Mouse (Mus musculus): ENCODE results near the gene Gemin7. TPM values are rescaled to one million over a fixed set of nuclear protein-coding genes. Genes with fewer than 3 reads are reported as not detected.

The Gemin7 gene
- total and polyA plus RNA-seq, 3 experiments, result 25.8 to 55.4 (median 51.2) TPM

DNA sequence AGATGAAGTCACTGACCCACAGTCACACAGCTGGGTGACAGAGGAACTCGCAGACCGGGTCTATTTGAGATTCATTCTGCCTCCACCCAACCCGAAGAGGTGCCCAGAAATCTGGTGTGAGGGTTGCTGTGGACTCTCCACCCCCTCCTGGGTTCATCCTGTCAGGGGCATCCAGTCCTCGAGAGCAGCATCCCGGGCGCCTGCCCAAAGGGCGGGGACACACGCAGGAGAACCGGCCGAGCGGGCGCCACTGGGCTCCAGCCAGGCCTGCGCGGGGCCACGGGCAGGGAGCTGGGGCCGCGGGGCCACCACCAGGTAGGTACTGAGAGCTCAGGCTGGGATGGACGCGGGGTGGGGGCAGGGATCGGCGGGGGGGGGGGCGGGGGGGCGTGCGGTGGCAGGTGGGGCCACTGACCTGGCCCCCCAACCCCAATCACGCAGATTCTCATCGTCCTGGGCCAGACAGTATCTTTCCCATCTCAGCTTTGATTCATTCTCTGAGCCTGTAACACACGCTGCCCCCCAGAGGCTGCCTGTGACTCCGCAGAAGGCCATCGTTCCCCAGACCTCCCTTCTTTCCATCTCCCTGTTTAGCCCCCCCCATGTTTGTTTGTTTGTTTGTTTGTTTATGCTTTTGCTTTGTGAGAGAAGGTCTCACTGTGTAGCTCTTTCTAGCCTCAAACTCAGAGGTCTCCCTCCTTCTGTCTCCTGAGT lies 59.6 kb downstream of the Gemin7 start, which contains the start of gene Nkpd1:
TSS of gene Nkpd1 (plus strand) at position 187 of the 714 bp plus-strand sequence.
- DNase-seq (ENCODE audit: low spot score) (no peak), ATAC-seq (ENCODE audit: extremely low read depth, insufficient number of reproducible peaks, low FRiP score, poor library complexity, severe bottlenecking) (no peak)
- H3K9me3 ChIP-seq (replicated peaks), result peaks cover 1% of the 10 kb centered on the region
- H3K4me1 ChIP-seq (ENCODE audit: insufficient read depth, low read depth, low read length), result peaks cover 19% of the 10 kb centered on the region
- H3K4me3 ChIP-seq (ENCODE audit: low read depth, low read length), result no peak within 1 kb of the TSS
- peaks cover 42% of the 10 kb centered on the region for H3K36me3 ChIP-seq (replicated peaks)
- TF ChIP-seq GATA2 (IDR thresholded peaks at IDR 0.05; ENCODE audit: borderline replicate concordance, low read depth, low read length) (no peak), POLR2AphosphoS5 (IDR thresholded peaks at IDR 0.05; ENCODE audit: insufficient replicate concordance, low read depth, low read length) (no peak), TAL1 (conservative IDR thresholded peaks at IDR 0.05; ENCODE audit: low read depth, low read length) (no peak), GATA1 (IDR thresholded peaks at IDR 0.05; ENCODE audit: borderline replicate concordance, low read length) (no peak), CTCF (IDR thresholded peaks at IDR 0.05; ENCODE audit: low read depth, low read length) (no peak)
- H3K27me3 ChIP-seq (ENCODE audit: insufficient read depth, low read length), result peaks cover 29% of the 10 kb centered on the region; the same call in 1 of the 2 replicates

Other genes with a start within 250 kb of the Gemin7 start
Only the 20 nearest of the 26 such genes appear.
- gene Klc3, start 173.5 kb downstream of the Gemin7 start, total RNA-seq (2014; fragmentation: Nextera tagmentation), result not detected in 2 replicates
- gene Klc3, start 173.5 kb downstream of the Gemin7 start, total RNA-seq (2017), result 0.11 TPM in 1 of 2 replicates, not detected in the other
- 0.69 and 0.84 TPM in 2 replicates for gene Klc3, start 173.5 kb downstream of the Gemin7 start, polyA plus RNA-seq (2012)
- not detected in 2 replicates for gene Ckm, start 172.8 kb downstream of the Gemin7 start, total RNA-seq (2014; fragmentation: Nextera tagmentation)
- gene Ckm, start 172.8 kb downstream of the Gemin7 start, total RNA-seq (2017), result 0.05 and 0.12 TPM in 2 replicates
- not detected in 2 replicates for gene Ckm, start 172.8 kb downstream of the Gemin7 start, polyA plus RNA-seq (2012)
- gene Mark4, start 118.8 kb downstream of the Gemin7 start, total RNA-seq (2014; fragmentation: Nextera tagmentation), result 17.8 and 21.3 TPM in 2 replicates
- gene Mark4, start 118.8 kb downstream of the Gemin7 start, total RNA-seq (2017), result 2.7 and 4.3 TPM in 2 replicates
- gene Mark4, start 118.8 kb downstream of the Gemin7 start, polyA plus RNA-seq (2012), result 34.7 and 46.5 TPM in 2 replicates
- gene Exoc3l2, start 114.3 kb downstream of the Gemin7 start, total RNA-seq (2014; fragmentation: Nextera tagmentation), result not detected in 2 replicates
- not detected in 2 replicates for gene Exoc3l2, start 114.3 kb downstream of the Gemin7 start, total RNA-seq (2017)
- gene Exoc3l2, start 114.3 kb downstream of the Gemin7 start, polyA plus RNA-seq (2012), result 0.02 TPM in 1 of 2 replicates, not detected in the other
- 4.6 and 5.2 TPM in 2 replicates for gene Bloc1s3, start 69.2 kb downstream of the Gemin7 start, total RNA-seq (2014; fragmentation: Nextera tagmentation)
- gene Bloc1s3, start 69.2 kb downstream of the Gemin7 start, total RNA-seq (2017), result 4.2 and 5.2 TPM in 2 replicates
- gene Bloc1s3, start 69.2 kb downstream of the Gemin7 start, polyA plus RNA-seq (2012), result 5.7 and 6.0 TPM in 2 replicates
- 87.2 and 92.8 TPM in 2 replicates for gene Trappc6a, start 69.2 kb downstream of the Gemin7 start, total RNA-seq (2014; fragmentation: Nextera tagmentation)
- 141 and 200 TPM in 2 replicates for gene Trappc6a, start 69.2 kb downstream of the Gemin7 start, total RNA-seq (2017)
- 537 and 654 TPM in 2 replicates for gene Trappc6a, start 69.2 kb downstream of the Gemin7 start, polyA plus RNA-seq (2012)
- gene Nkpd1, start 59.8 kb downstream of the Gemin7 start, total RNA-seq (2014; fragmentation: Nextera tagmentation), result 0.53 and 0.92 TPM in 2 replicates
- gene Nkpd1, start 59.8 kb downstream of the Gemin7 start, total RNA-seq (2017), result 0.22 and 0.41 TPM in 2 replicates
- gene Nkpd1, start 59.8 kb downstream of the Gemin7 start, polyA plus RNA-seq (2012), result 0.55 TPM in 2 replicates
- 22.4 and 23.0 TPM in 2 replicates for gene Ppp1r37, start 14.5 kb downstream of the Gemin7 start, total RNA-seq (2014; fragmentation: Nextera tagmentation)
- 10.9 and 13.1 TPM in 2 replicates for gene Ppp1r37, start 14.5 kb downstream of the Gemin7 start, total RNA-seq (2017)
- gene Ppp1r37, start 14.5 kb downstream of the Gemin7 start, polyA plus RNA-seq (2012), result 68.4 and 71.2 TPM in 2 replicates
- gene Zfp296, start 308 bp downstream of the Gemin7 start, total RNA-seq (2014; fragmentation: Nextera tagmentation), result 0.53 and 0.97 TPM in 2 replicates
- 0.81 and 0.82 TPM in 2 replicates for gene Zfp296, start 308 bp downstream of the Gemin7 start, total RNA-seq (2017)
- gene Zfp296, start 308 bp downstream of the Gemin7 start, polyA plus RNA-seq (2012), result 3.4 TPM in 2 replicates
- 25.8 and 41.4 TPM in 2 replicates for gene Clasrp, start 26.9 kb upstream of the Gemin7 start, total RNA-seq (2014; fragmentation: Nextera tagmentation)
- gene Clasrp, start 26.9 kb upstream of the Gemin7 start, total RNA-seq (2017), result 34.2 and 35.1 TPM in 2 replicates
- gene Clasrp, start 26.9 kb upstream of the Gemin7 start, polyA plus RNA-seq (2012), result 153 and 172 TPM in 2 replicates
- gene Relb, start 51.8 kb upstream of the Gemin7 start, total RNA-seq (2014; fragmentation: Nextera tagmentation), result 1.5 and 1.9 TPM in 2 replicates
- gene Relb, start 51.8 kb upstream of the Gemin7 start, total RNA-seq (2017), result 1.5 and 2.0 TPM in 2 replicates
- gene Relb, start 51.8 kb upstream of the Gemin7 start, polyA plus RNA-seq (2012), result 1.1 and 1.2 TPM in 2 replicates
- 70.0 and 75.5 TPM in 2 replicates for gene Clptm1, start 87.4 kb upstream of the Gemin7 start, total RNA-seq (2014; fragmentation: Nextera tagmentation)
- gene Clptm1, start 87.4 kb upstream of the Gemin7 start, total RNA-seq (2017), result 26.0 and 28.6 TPM in 2 replicates
- gene Clptm1, start 87.4 kb upstream of the Gemin7 start, polyA plus RNA-seq (2012), result 74.8 and 93.4 TPM in 2 replicates
- not detected in 2 replicates for gene Apoc2, start 100.3 kb upstream of the Gemin7 start, total RNA-seq (2014; fragmentation: Nextera tagmentation)
- not detected in 2 replicates for gene Apoc2, start 100.3 kb upstream of the Gemin7 start, total RNA-seq (2017)
- gene Apoc2, start 100.3 kb upstream of the Gemin7 start, polyA plus RNA-seq (2012), result not detected in 2 replicates
- not detected in 2 replicates for gene Gm44805, start 103.8 kb upstream of the Gemin7 start, total RNA-seq (2014; fragmentation: Nextera tagmentation)
- not detected in 2 replicates for gene Gm44805, start 103.8 kb upstream of the Gemin7 start, total RNA-seq (2017)
- not detected in 2 replicates for gene Gm44805, start 103.8 kb upstream of the Gemin7 start, polyA plus RNA-seq (2012)
- gene Apoc4, start 103.9 kb upstream of the Gemin7 start, total RNA-seq (2014; fragmentation: Nextera tagmentation), result not detected in 2 replicates
- gene Apoc4, start 103.9 kb upstream of the Gemin7 start, total RNA-seq (2017), result 0.27 TPM in 1 of 2 replicates, not detected in the other
- gene Apoc4, start 103.9 kb upstream of the Gemin7 start, polyA plus RNA-seq (2012), result 0.22 TPM in 1 of 2 replicates, not detected in the other
- gene Apoc1, start 115.1 kb upstream of the Gemin7 start, total RNA-seq (2014; fragmentation: Nextera tagmentation), result 12.3 and 14.9 TPM in 2 replicates
- 4.8 and 7.0 TPM in 2 replicates for gene Apoc1, start 115.1 kb upstream of the Gemin7 start, total RNA-seq (2017)
- gene Apoc1, start 115.1 kb upstream of the Gemin7 start, polyA plus RNA-seq (2012), result 9.5 and 15.3 TPM in 2 replicates
- 7.4 and 8.1 TPM in 2 replicates for gene Apoe, start 121.6 kb upstream of the Gemin7 start, total RNA-seq (2014; fragmentation: Nextera tagmentation)
- 19.9 TPM in 2 replicates for gene Apoe, start 121.6 kb upstream of the Gemin7 start, total RNA-seq (2017)
- gene Apoe, start 121.6 kb upstream of the Gemin7 start, polyA plus RNA-seq (2012), result 28.6 and 28.7 TPM in 2 replicates
- gene Tomm40, start 137.8 kb upstream of the Gemin7 start, total RNA-seq (2014; fragmentation: Nextera tagmentation), result 75.6 and 88.4 TPM in 2 replicates
- 49.1 and 56.9 TPM in 2 replicates for gene Tomm40, start 137.8 kb upstream of the Gemin7 start, total RNA-seq (2017)
- gene Tomm40, start 137.8 kb upstream of the Gemin7 start, polyA plus RNA-seq (2012), result 377 and 386 TPM in 2 replicates
- 14.2 and 17.2 TPM in 2 replicates for gene Nectin2, start 172.9 kb upstream of the Gemin7 start, total RNA-seq (2014; fragmentation: Nextera tagmentation)
- gene Nectin2, start 172.9 kb upstream of the Gemin7 start, total RNA-seq (2017), result 9.7 and 11.4 TPM in 2 replicates
- gene Nectin2, start 172.9 kb upstream of the Gemin7 start, polyA plus RNA-seq (2012), result 34.9 and 35.8 TPM in 2 replicates
- not detected in 2 replicates for gene Bcam, start 193.4 kb upstream of the Gemin7 start, total RNA-seq (2014; fragmentation: Nextera tagmentation)
- 0.05 TPM in 1 of 2 replicates, not detected in the other for gene Bcam, start 193.4 kb upstream of the Gemin7 start, total RNA-seq (2017)
- gene Bcam, start 193.4 kb upstream of the Gemin7 start, polyA plus RNA-seq (2012), result not detected in 2 replicates